Mouse (Mus musculus) limb, embryonic 12.5 days (tissue): ENCODE data around the gene Zfp784. TPM values are rescaled to one million over a fixed set of nuclear protein-coding genes. Genes with fewer than 3 reads are reported as not detected.
"Not testable (repeated sequence)": the region's sequence is repeated elsewhere in the genome, so short reads cannot be mapped to it uniquely, and the experiment has no call there.

Experiments
- ATAC-seq: fragments of 200-750 bp; cut with Nextera tagmentation; 2 replicates; pipeline ENCODE4 v1.8.0; 2017; ENCODE audit warnings: low read depth, moderate TSS enrichment; ENCODE audit not compliant: insufficient number of reproducible peaks, insufficient read depth, low FRiP score, low TSS enrichment
- H3K27ac ChIP-seq: fragments of 300-500 bp; sonication (generic); 2 replicates; pipeline ENCODE4 v1.5.1; 2016; ENCODE audit warnings: mild to moderate bottlenecking, moderate library complexity
- H3K27me3 ChIP-seq: fragments of 300-500 bp; sonication (generic); 2 replicates; pipeline ENCODE4 v1.6.1; 2016; ENCODE audit warnings: mild to moderate bottlenecking, moderate library complexity
- H3K36me3 ChIP-seq: fragments of 300-500 bp; sonication (generic); 2 replicates; pipeline ENCODE4 v1.6.1; 2016; ENCODE audit warnings: mild to moderate bottlenecking, moderate library complexity
- H3K4me1 ChIP-seq: fragments of 300-500 bp; sonication (generic); replicated peaks from 2 replicates; pipeline ENCODE4 v1.6.1; 2016
- H3K4me2 ChIP-seq: fragments of 300-500 bp; sonication (generic); 2 replicates; pipeline ENCODE4 v1.6.1; 2016; ENCODE audit warnings: mild to moderate bottlenecking, moderate library complexity
- H3K4me3 ChIP-seq: fragments of 300-500 bp; sonication (generic); replicated peaks from 2 replicates; pipeline ENCODE4 v1.5.1; 2016; ENCODE audit warnings: mild to moderate bottlenecking
- H3K9ac ChIP-seq: fragments of 300-500 bp; sonication (generic); replicated peaks from 2 replicates; pipeline ENCODE4 v1.6.1; 2016; ENCODE audit warnings: mild to moderate bottlenecking, moderate library complexity
- H3K9me3 ChIP-seq: fragments of 300-500 bp; sonication (generic); 2 replicates; pipeline ENCODE4 v1.6.1; 2016; ENCODE audit warnings: mild to moderate bottlenecking, moderate library complexity
- WGBS: fragments of 180-500 bp; shearing (Covaris S2); methylation state at CpG from one replicate; pipeline ENCODE4 v1.1.7; 2016; 5-methylcytosine and 5-hydroxymethylcytosine counted together
- polyA plus RNA-seq: library from polyadenylated mRNA; unstranded; fragments of >200 nt; fragmentation: Nextera tagmentation; extraction: Ambion mirVana; gene quantifications from 2 replicates; pipeline ENCODE4 v1.2.1, GENCODE M21; 2016

Zfp784 gene
- polyA plus RNA-seq, 1 experiment from 2014 or later: 4.7 TPM

DNA sequence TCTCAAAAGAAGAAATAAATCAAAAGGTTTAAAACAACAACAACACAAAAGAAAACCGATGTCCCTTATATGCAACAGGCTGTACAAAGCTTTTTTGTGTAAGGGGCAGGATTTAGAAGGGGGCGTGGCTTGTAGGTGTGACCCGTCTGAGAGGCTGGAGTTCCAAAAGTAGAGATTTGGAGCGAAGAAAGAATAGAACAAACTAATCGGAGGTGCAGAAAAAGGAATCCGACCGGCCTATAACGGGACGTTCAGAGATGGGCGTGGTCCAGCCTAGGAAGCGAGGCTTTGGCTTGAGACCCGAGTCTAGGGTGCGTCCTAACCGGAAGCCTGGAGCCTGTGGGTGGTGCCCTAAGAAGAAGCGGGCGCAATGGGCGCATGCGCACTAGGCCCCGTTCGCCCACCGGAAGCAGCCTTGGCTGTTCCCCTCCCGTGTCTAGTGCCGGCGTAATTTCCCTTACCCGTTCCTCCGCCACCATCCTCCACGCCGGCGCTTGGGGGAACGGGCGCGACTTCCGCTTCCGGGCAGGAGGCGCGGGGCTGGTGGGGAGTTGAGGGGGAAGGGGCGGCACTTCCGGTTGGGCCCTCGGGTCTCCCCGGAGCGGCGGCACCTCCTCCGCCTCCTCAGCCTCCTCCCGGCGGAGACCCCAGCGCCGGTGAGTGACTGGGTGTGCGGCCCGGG, 18.1 kb downstream of the Zfp784 start, which contains the start of the genes Zfp865 and Ccdc106:
Gene Zfp865, plus strand, starts transcription at position 377 of the 682 bp plus-strand sequence.
Gene Ccdc106, plus strand, starts transcription at position 554 of the 682 bp plus-strand sequence.
- Histone ChIP-seq H3K4me3 (peak within 1 kb of the TSS; percentile 84), H3K27ac (peak within 1 kb of the TSS; percentile 98), H3K4me1 (peaks cover 23% of the 10 kb centered on the region), H3K27me3 (no peaks in the 10 kb centered on the region), H3K9me3 (no peaks in the 10 kb centered on the region), H3K9ac (peak within 1 kb of the TSS; percentile 93), H3K36me3 (peaks cover 46% of the 10 kb centered on the region), H3K4me2 (peak within 1 kb of the TSS; percentile 87)
- 0% methylated on average over 49 of the region's 49 CpGs for WGBS
- peak; percentile 89 for ATAC-seq

- peak overlapping the region; percentile 93; the same call in 1 of the 2 replicates for H3K9ac ChIP-seq
- H3K4me3 ChIP-seq: peak overlapping the region; percentile 84
- not testable (repeated sequence) for H3K9me3 ChIP-seq, H3K27me3 ChIP-seq
- peaks cover 23% of the 10 kb centered on the region for H3K4me1 ChIP-seq
- H3K36me3 ChIP-seq: peaks cover 40% of the 10 kb centered on the region
- ATAC-seq: peak; percentile 3; the same call in 1 of the 2 replicates
- peak overlapping the region; percentile 98 for H3K27ac ChIP-seq
- 20% methylated on average over 8 of the region's 8 CpGs for WGBS
- H3K4me2 ChIP-seq: peak overlapping the region; percentile 87
Observed at GRCm38 (mm10) chr7:5019576-5019975, 18.7 kb downstream of the Zfp784 start.

DNA sequence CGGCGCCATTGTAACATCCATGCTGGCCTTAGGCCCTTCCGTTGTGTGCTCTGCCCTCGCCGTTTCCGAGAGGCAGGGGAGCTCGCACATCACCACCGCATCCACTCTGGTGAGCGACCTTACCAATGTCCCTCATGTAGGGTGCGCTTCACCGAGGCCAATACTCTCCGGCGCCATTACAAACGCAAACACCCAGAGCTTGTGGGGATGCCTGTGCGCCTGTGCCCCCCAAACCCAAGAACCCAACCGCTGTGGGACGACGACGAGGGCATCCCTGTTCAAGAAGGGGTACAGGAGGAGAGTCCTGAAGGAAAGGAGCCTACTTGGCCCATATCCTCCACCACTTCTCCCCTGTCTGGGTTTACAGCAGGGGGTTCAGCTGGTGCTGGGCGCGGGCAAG, 20.3 kb downstream of the Zfp784 start:
- no peaks in the 10 kb centered on the region for H3K27me3 ChIP-seq
- H3K36me3 ChIP-seq: peaks cover 26% of the 10 kb centered on the region
- WGBS: 96% methylated on average over 21 of the region's 21 CpGs
- H3K9ac ChIP-seq: no peak overlapping the region
- H3K4me2 ChIP-seq: no peak overlapping the region
- H3K4me3 ChIP-seq: no peak overlapping the region
- H3K4me1 ChIP-seq: peaks cover 23% of the 10 kb centered on the region
- ATAC-seq: no peak
- no peak overlapping the region for H3K27ac ChIP-seq
- no peaks in the 10 kb centered on the region for H3K9me3 ChIP-seq

DNA sequence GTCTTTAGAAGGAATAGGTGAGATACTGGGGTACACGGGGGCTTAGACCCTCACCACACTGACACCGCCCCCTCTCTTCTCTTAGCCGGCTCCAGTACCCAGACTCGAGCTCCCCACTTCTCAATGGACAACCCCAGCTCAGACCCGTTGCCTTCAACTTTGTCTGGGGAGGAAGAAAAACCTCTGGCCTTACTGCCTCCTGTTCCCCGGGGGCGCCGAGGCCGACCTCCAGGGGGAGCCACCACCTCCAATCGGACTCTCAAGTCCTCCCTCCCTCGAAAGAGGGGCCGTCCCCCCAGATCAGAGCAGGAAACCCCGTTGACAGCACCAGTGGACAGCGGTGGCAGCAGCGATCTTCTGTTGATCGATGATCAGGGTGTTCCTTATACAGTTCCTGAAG, 20.9 kb downstream of the Zfp784 start:
- H3K9ac ChIP-seq: no peak overlapping the region
- no peak overlapping the region for H3K27ac ChIP-seq
- no peaks in the 10 kb centered on the region for H3K9me3 ChIP-seq
- 93% methylated on average over 16 of the region's 16 CpGs for WGBS
- no peak for ATAC-seq
- H3K4me1 ChIP-seq: peaks cover 23% of the 10 kb centered on the region
- peaks cover 26% of the 10 kb centered on the region for H3K36me3 ChIP-seq
- no peak overlapping the region for H3K4me2 ChIP-seq
- no peaks in the 10 kb centered on the region for H3K27me3 ChIP-seq
- H3K4me3 ChIP-seq: no peak overlapping the region

GRCm38 (mm10) chr7:5016920-5017319, 21.3 kb downstream of the Zfp784 start:
- WGBS: 97% methylated on average over 2 of the region's 2 CpGs
- ATAC-seq: no peak

GRCm38 (mm10) chr7:5016057-5016456, 22.2 kb downstream of the Zfp784 start:
- peak overlapping the region; percentile 64; the same call in 1 of the 2 replicates for H3K9ac ChIP-seq
- ATAC-seq: no peak
- peak overlapping the region; percentile 98 for H3K27ac ChIP-seq
- H3K9me3 ChIP-seq: no peaks in the 10 kb centered on the region
- peaks cover 32% of the 10 kb centered on the region for H3K36me3 ChIP-seq
- peaks cover 13% of the 10 kb centered on the region for H3K4me1 ChIP-seq
- H3K4me2 ChIP-seq: peak overlapping the region; percentile 61
- no peaks in the 10 kb centered on the region for H3K27me3 ChIP-seq
- peak overlapping the region; percentile 66 for H3K4me3 ChIP-seq
- WGBS: 69% methylated on average over 3 of the region's 3 CpGs

More at GRCm38 (mm10) chr7:5016920-5017319, 21.3 kb downstream of the Zfp784 start:
- H3K9me3 ChIP-seq: no peaks in the 10 kb centered on the region
- H3K27ac ChIP-seq: no peak overlapping the region
- peaks cover 26% of the 10 kb centered on the region for H3K36me3 ChIP-seq
- H3K4me3 ChIP-seq: no peak overlapping the region
- peaks cover 21% of the 10 kb centered on the region for H3K4me1 ChIP-seq
- H3K4me2 ChIP-seq: no peak overlapping the region
- H3K27me3 ChIP-seq: no peaks in the 10 kb centered on the region
- no peak overlapping the region for H3K9ac ChIP-seq

- peak within 1 kb of the TSS; percentile 98 for H3K27ac ChIP-seq
- H3K27me3 ChIP-seq: no peaks in the 10 kb centered on the region
- WGBS: under 1% methylated on average over 72 of the region's 76 CpGs
- H3K4me2 ChIP-seq: peak within 1 kb of the TSS; percentile 61
- peak within 1 kb of the TSS; percentile 85 for H3K9ac ChIP-seq
- H3K36me3 ChIP-seq: peaks cover 39% of the 10 kb centered on the region
- H3K4me3 ChIP-seq: peak within 1 kb of the TSS; percentile 66
- peak; percentile 73 for ATAC-seq
- no peaks in the 10 kb centered on the region for H3K9me3 ChIP-seq
- peaks cover 11% of the 10 kb centered on the region for H3K4me1 ChIP-seq
Observed at GRCm38 (mm10) chr7:5015118-5016001, 22.9 kb downstream of the Zfp784 start, which contains the start of gene Gm44973. Gm44973 (plus strand) TSS chr7:5015496.

DNA sequence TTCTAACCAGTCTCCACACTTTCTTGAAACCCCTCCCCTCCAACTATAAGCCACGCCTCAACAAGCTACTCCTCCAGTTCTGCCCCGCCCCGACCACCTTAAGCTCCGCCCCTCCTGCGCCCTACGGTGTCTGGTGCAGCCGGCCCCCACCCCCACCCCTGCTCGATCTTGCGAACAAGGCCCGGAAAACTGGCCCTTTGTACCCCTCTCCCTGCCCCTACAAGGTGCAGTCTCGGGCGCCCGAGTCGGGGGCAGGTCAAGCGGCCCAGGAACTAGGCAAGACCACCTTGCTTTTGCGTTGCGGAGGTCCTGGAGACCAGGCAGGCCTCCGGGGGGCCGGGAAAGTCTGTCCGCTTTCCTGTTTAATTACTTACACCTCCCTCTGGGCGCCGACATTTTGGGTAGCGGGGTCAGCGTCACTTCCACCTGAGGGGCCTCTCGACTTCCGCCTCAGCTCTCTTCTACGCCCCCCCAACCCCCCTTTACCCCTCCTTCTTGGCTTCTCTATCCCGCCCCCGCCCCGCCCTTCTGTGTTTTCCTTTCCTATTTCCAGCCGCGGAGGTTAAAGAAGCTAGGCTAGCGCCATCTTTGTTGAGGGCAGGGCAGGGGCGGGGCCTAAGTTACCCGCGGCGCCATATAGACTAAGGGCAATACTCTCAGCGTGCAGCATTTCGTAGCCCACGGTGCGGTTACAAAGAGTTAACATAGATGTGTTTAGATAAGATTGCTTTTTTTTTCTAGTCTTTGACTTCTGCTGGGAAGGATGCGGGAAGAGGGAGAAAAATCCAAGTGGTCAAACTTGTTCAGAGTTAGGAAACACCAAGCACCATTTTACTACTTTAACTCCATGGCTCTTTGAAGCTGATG, 23.8 kb downstream of the Zfp784 start, which contains the start of the genes Zfp524 and Fiz1:
Gene Zfp524, plus strand, starts transcription at position 165 of the 867 bp plus-strand sequence.
Gene Fiz1, minus strand, starts transcription at position 447 of the 867 bp plus-strand sequence.
- under 1% methylated on average over 42 of the region's 42 CpGs for WGBS

GRCm38 (mm10) chr7:5012681-5013513, 25.3 kb downstream of the Zfp784 start:
- no peak overlapping the region for H3K27ac ChIP-seq
- H3K4me3 ChIP-seq: 0 out of 2 replicates have a peak overlapping the region, but pooled peaks have one; percentile 66
- peaks cover 7% of the 10 kb centered on the region; the same call in 1 of the 2 replicates for H3K9me3 ChIP-seq
- peaks cover 63% of the 10 kb centered on the region for H3K36me3 ChIP-seq
- H3K4me1 ChIP-seq: 0 out of 2 replicates have a peak, but pooled peaks cover 5% of the 10 kb centered on the region
- peak overlapping the region; percentile 61 for H3K4me2 ChIP-seq
- H3K27me3 ChIP-seq: no peaks in the 10 kb centered on the region
- WGBS: 92% methylated on average over 27 of the region's 27 CpGs
- H3K9ac ChIP-seq: no peak overlapping the region
- ATAC-seq: no peak

More for the DNA sequence above, 23.8 kb downstream of the Zfp784 start, which contains the start of the genes Zfp524 and Fiz1:
- H3K4me3 ChIP-seq: peak within 1 kb of the TSS; percentile 66
- H3K36me3 ChIP-seq: peaks cover 48% of the 10 kb centered on the region
- peaks cover 9% of the 10 kb centered on the region for H3K4me1 ChIP-seq
- peak within 1 kb of the TSS; percentile 85 for H3K9ac ChIP-seq
- H3K9me3 ChIP-seq: no peaks in the 10 kb centered on the region
- H3K4me2 ChIP-seq: peak within 1 kb of the TSS; percentile 61
- H3K27ac ChIP-seq: peak within 1 kb of the TSS; percentile 98
- ATAC-seq: peak; percentile 79
- no peaks in the 10 kb centered on the region for H3K27me3 ChIP-seq
